Mouse (Mus musculus): ENCODE measurements around the gene Slc22a22.
"Not testable (repeated sequence)": the region's sequence is repeated elsewhere in the genome, so short reads cannot be mapped to it uniquely, and the experiment has no call there.

The Slc22a22 gene

DNA sequence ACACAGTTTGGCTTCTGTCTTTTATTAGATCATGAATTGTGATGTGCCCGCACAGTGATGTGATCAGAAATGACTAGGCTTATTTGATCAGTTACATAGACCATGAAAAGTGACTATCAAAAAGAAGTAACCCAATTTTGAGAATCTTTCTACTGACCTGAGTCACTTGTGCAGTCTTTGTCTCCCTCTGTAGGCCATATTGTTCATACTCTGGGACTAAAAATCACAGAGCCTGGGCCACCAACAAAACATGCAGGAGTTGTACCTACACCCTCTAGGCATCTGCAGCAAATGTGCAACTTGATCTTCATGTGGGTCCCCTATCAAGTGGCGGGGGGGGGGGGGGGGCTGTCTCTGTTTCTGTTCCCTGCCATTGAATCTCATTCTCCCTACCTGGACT is 68.9 kb downstream of the Slc22a22 start:
- in situ Hi-C loops (cut with MboI; ENCODE audit: low pct_unique_long_range_greater_than_20kb in 1 of 2, low sequenced_read_pairs in 2 of 2, unreplicated experiment in 1 of 2): no loop called here

GRCm38 (mm10) chr15:57398439-57399148 is 78.8 kb downstream of the Slc22a22 start:
- in situ Hi-C loops (cut with MboI; ENCODE audit: low pct_unique_long_range_greater_than_20kb in 1 of 2, low sequenced_read_pairs in 2 of 2, unreplicated experiment in 1 of 2): no loop called here

DNA sequence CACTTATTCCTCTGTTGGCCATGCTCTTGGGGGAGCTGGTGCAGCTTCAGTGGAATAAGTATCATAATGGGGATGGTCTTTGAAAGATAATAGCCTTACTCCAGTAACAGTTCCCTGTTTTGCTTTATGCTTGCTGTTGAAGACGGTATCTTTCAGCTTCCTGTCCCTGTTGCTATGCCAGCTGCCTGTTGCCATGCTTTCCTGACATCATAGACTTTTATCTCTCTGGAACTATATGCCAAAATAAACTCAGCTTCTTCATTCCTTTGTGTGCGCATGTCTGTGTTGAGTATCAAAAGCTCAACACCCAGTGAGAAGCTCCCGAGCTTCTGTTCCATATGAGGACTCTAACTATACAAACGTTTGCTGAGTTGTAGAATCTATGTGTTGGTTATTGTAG is 83.4 kb downstream of the Slc22a22 start:
- in situ Hi-C loops (cut with MboI; ENCODE audit: low pct_unique_long_range_greater_than_20kb in 1 of 2, low sequenced_read_pairs in 2 of 2, unreplicated experiment in 1 of 2): no loop called here

- in situ Hi-C loops (cut with MboI; ENCODE audit: low pct_unique_long_range_greater_than_20kb in 1 of 2, low sequenced_read_pairs in 2 of 2, unreplicated experiment in 1 of 2): no loop called here
These were observed 97.0 kb downstream of the Slc22a22 start for GRCm38 (mm10) chr15:57380381-57380780.

DNA sequence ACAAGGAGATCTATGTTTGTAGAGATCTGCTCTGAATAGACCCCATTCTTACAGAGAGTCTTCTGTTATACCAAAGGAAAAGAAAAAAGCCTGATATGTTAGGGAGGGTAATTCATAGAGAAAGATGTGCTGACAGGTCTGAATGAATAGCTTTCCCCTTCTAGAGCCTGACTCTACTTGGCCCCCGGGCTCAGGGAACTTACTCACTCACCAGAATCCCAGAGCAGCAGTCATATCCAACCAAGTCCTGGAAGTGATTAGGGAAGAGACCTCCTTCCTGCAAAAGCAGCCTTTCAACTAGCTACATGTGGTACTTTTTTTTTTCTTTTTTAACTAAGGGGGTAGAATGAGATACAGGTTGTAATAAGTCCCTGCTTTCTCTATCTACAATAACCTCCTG is 111.0 kb downstream of the Slc22a22 start:
- in situ Hi-C loops (cut with MboI; ENCODE audit: low pct_unique_long_range_greater_than_20kb in 1 of 2, low sequenced_read_pairs in 2 of 2, unreplicated experiment in 1 of 2): no loop called here

GRCm38 (mm10) chr15:57355278-57355677 is 122.1 kb downstream of the Slc22a22 start:
- in situ Hi-C loops (cut with MboI; ENCODE audit: low pct_unique_long_range_greater_than_20kb in 1 of 2, low sequenced_read_pairs in 2 of 2, unreplicated experiment in 1 of 2): no loop called here

DNA sequence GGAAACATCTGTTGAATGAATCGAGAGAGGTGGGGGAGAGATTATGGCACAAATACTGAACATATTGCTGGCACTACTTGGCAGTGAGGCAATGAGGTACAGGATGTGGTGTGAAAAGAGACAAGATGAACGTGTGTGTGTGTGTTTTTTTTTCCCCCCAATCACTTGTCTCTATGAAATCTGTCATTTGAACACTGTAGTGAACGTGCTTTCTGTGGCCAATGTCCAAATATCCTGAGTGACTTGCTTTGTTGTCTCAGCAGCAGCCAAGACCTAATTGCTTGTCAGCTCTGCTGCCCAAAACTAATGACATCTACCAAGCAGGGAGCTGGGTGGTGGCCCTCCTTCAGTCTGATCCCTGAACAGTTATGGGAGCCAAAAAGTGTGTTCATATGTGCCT is 136.9 kb downstream of the Slc22a22 start:
- in situ Hi-C loops (cut with MboI; ENCODE audit: low pct_unique_long_range_greater_than_20kb in 1 of 2, low sequenced_read_pairs in 2 of 2, unreplicated experiment in 1 of 2): no loop called here

GRCm38 (mm10) chr15:57331326-57331725 is 146.1 kb downstream of the Slc22a22 start:
- in situ Hi-C loops (cut with MboI; ENCODE audit: low pct_unique_long_range_greater_than_20kb in 1 of 2, low sequenced_read_pairs in 2 of 2, unreplicated experiment in 1 of 2): no loop called here

- in situ Hi-C loops (cut with MboI; ENCODE audit: low pct_unique_long_range_greater_than_20kb in 1 of 2, low sequenced_read_pairs in 2 of 2, unreplicated experiment in 1 of 2): no loop called here
These were observed 159.4 kb downstream of the Slc22a22 start for GRCm38 (mm10) chr15:57318001-57318400.

DNA sequence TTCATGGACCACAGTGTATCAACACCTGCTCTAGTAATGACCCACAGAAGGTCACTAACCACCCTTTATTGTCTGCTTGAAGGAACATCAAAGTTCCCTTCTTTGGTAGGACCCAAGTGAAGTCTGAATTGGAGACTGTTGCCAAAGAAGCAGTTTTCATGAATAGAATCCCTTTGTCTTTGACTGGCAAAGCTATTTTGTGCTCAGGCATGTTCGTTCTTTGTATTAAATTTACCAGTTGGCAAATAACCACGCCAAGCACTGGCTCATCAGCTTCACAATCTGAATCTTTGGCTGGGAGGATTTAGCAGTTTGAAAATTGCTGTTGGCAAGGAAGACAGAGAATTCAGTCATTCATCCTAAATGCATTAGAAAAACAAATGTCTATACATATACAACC is 160.9 kb downstream of the Slc22a22 start:
- in situ Hi-C loops (cut with MboI; ENCODE audit: low pct_unique_long_range_greater_than_20kb in 1 of 2, low sequenced_read_pairs in 2 of 2, unreplicated experiment in 1 of 2): no loop called here

- in situ Hi-C loops (cut with MboI; ENCODE audit: low pct_unique_long_range_greater_than_20kb in 1 of 2, low sequenced_read_pairs in 2 of 2, unreplicated experiment in 1 of 2): no loop called here
These were observed 174.7 kb downstream of the Slc22a22 start for GRCm38 (mm10) chr15:57302710-57303109.

- in situ Hi-C loops (cut with MboI; ENCODE audit: low pct_unique_long_range_greater_than_20kb in 1 of 2, low sequenced_read_pairs in 2 of 2, unreplicated experiment in 1 of 2): no loop called here
These were observed 198.9 kb downstream of the Slc22a22 start for GRCm38 (mm10) chr15:57278505-57278904.

DNA sequence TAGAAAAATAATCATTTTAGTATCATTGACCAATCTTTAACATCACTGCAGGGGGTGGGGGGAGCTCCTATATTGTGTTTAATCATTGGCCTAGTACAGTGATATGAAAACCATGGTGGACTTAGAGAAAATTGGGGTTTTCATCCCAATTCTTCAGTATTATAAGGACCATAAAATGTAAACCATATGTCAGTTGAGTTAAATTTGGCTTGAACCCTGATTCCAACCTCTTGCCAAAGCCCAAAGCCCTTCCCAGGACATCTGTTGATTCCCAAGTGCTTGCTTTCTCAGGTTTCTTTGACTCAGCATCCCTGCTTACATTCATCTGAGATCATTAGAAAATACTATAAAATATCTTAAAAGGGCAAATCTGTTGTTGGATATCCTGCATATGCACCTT is 201.0 kb downstream of the Slc22a22 start:
- in situ Hi-C loops (cut with MboI; ENCODE audit: low pct_unique_long_range_greater_than_20kb in 1 of 2, low sequenced_read_pairs in 2 of 2, unreplicated experiment in 1 of 2): no loop called here

DNA sequence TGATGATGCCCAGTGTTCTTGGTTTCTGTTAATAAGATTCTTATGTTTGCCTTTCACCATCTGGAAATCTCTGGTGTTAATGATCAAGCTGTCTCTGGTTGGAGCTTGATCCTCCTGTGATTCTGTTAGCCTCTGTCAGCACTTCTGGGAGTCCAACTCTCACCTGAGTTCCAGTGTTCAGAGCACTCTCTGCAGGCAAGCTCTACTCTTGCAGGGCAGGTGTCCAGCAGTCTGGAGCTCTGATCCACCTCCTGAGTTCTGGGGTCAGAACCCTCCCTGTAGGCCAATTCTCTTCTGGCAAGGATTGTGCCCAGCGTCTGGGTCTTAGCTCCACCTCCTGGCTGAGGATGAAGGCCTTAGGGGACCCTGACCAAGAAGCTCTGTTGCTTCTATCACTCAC is 237.4 kb downstream of the Slc22a22 start:
- in situ Hi-C loops (cut with MboI; ENCODE audit: low pct_unique_long_range_greater_than_20kb in 1 of 2, low sequenced_read_pairs in 2 of 2, unreplicated experiment in 1 of 2): not testable (repeated sequence)

DNA sequence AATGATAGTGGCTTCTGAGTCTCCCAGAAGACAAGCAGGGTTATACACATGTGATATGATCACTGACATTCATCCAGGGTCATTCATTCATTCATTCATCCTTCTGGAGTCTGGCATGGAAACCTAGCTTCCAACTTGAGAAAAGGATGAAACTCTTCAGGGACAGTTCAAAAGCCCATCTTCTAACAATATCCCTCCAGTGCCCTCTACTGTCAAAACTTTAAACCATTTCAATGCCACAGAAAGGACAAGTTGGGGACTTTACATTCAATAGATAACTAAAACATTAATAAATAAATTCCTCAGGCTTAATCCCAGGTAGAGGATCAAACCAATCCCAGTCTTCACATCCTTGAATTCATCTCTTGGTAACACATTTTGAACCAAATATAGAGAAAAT is 247.0 kb downstream of the Slc22a22 start:
- in situ Hi-C loops (cut with MboI; ENCODE audit: low pct_unique_long_range_greater_than_20kb in 1 of 2, low sequenced_read_pairs in 2 of 2, unreplicated experiment in 1 of 2): no loop called here

DNA sequence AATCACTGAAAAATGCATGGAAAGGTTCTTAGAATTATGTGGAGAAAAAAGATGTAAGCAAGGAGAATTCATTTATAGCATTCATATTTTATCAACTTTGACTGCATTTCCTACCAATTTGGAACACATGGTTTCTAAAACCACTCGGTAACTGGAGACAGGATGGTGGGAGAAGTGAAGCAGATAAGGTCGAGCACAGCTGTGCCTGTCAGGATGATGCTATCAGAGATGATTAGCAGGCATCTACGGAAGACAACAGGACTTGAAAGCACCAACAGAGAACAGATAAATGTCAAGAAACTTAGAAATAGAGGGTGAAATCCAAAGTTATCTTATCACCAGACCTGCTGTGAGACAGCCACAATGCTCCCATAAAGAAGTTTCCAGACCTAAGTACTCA is 272.1 kb downstream of the Slc22a22 start:
- in situ Hi-C loops (cut with MboI; ENCODE audit: low pct_unique_long_range_greater_than_20kb in 1 of 2, low sequenced_read_pairs in 2 of 2, unreplicated experiment in 1 of 2): no loop called here

DNA sequence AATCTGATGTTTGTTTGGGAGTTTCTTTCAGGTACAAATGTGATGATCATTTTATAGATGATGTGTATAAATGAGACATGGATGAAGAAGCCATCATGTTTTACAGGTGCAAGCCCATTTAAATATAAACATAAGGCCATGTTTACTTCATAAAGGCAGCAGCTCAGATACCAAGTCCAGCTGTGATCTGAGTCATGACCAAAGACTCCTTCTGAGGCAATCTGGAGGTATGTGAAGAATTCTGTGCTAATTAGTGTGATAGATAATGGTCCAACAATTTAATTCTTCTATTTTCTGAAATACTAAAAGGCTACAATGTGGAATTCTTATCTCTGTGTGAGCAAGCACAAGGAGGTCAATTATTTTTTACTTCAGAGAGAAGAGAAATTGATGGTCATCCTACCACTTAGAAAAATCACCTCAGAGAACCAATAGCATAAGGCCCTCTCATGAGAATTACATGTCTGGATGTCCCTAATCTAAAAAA is 272.9 kb downstream of the Slc22a22 start:
- in situ Hi-C loops (cut with MboI; ENCODE audit: low pct_unique_long_range_greater_than_20kb in 1 of 2, low sequenced_read_pairs in 2 of 2, unreplicated experiment in 1 of 2): no loop called here
